Mouse (Mus musculus) embryonic fibroblast, embryonic 13.5 days (primary cell): Measurements from ENCODE around the gene Pdgfc.

Source experiments
- CTCF ChIP-seq: IDR thresholded peaks from 2 replicates; pipeline ENCODE4 v1.5.1; 2011; ENCODE audit warnings: mild to moderate bottlenecking, control low read depth, low read length, moderate library complexity, borderline replicate concordance; ENCODE audit not compliant: insufficient read depth
- POLR2A ChIP-seq: IDR thresholded peaks from 2 replicates; pipeline ENCODE4 v1.6.1; 2011; ENCODE audit warnings: low read depth, mild to moderate bottlenecking, control low read depth, low read length, moderate library complexity

DNA sequence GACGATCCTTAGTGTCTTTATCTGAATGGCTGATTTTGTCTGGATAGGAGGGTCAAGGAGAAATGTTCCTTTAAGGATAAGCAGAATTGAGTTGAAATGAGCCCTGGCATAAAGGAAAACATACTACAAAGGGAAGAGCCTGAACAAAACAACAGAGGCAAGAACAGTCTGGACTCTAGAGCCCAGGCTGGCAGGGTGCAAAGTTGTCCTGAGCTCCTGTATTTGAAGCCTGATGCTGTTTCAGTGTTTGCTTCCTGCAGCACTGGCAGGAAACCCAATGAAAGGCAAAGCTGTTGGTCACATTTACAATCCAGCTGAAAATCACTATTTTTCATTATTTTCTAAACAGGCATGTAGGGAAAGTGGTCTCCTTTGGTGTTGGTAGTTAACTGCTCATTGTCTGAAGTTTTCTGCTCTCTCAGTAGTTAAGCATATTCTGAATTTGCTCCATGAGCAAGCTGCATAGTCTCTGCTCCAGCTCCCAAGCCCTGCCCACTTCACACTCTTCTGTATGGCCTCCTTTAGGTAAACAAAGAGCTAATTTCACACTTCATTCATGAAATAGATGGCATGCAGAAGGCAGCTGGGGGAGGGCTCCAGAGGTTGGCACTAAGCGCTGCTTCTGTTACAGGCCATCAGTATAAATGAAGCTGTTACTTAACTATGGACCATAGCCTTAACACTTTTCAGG lies 8.6 kb downstream of the Pdgfc start:
- TF ChIP-seq CTCF (no peak), POLR2A (no peak)
